Mouse (Mus musculus): ENCODE results near the gene Gpr132. TPM values are rescaled to one million over a fixed set of nuclear protein-coding genes. Genes with fewer than 3 reads are reported as not detected.

The Gpr132 gene
- polyA plus RNA-seq, 1 experiment = 0.02 TPM

GRCm38 (mm10) chr12:112879731-112880130, 11.7 kb upstream of the Gpr132 start:
- no peaks in the 10 kb centered on the region for H3K36me3 ChIP-seq (ENCODE audit: control insufficient read depth, insufficient read depth)
- H3K27me3 ChIP-seq (ENCODE audit: control insufficient read depth, insufficient read depth, insufficient read length) = no peaks in the 10 kb centered on the region
- H3K79me2 ChIP-seq (ENCODE audit: control insufficient read depth, insufficient read depth) = no peaks in the 10 kb centered on the region
- H3K4me2 ChIP-seq (ENCODE audit: low read depth) = no peak overlapping the region
- no peak overlapping the region for H3ac ChIP-seq (ENCODE audit: control insufficient read depth, insufficient read length)
- no peak overlapping the region for H3K4me3 ChIP-seq
- no peak for TF ChIP-seq E2F4 (IDR thresholded peaks at IDR 0.05; ENCODE audit: insufficient read depth)
- no peak for TF ChIP-seq MYOG (IDR thresholded peaks at IDR 0.05; ENCODE audit: control insufficient read depth in 1 of 3, insufficient read depth in 1 of 3, insufficient read length in 2 of 3, low read depth in 2 of 3)
- TF ChIP-seq MYOD1 (IDR thresholded peaks at IDR 0.05; ENCODE audit: control insufficient read depth in 1 of 3, insufficient read length in 2 of 3, low read depth in 2 of 3) = no peak
- no peak for TF ChIP-seq REST (IDR thresholded peaks at IDR 0.05; ENCODE audit: insufficient read depth, insufficient read length)
- TF ChIP-seq POLR2AphosphoS2 (IDR thresholded peaks at IDR 0.05; ENCODE audit: insufficient read length, low read depth) = no peak
- no peak for TF ChIP-seq USF1 (IDR thresholded peaks at IDR 0.05; ENCODE audit: low read depth)
- no peak for TF ChIP-seq TCF12 (IDR thresholded peaks at IDR 0.05; ENCODE audit: insufficient read depth, poor library complexity, severe bottlenecking)
- no peak for TF ChIP-seq CEBPB (IDR thresholded peaks at IDR 0.05; ENCODE audit: insufficient read depth, poor library complexity, severe bottlenecking)
- no peak for TF ChIP-seq POLR2A (IDR thresholded peaks at IDR 0.05; ENCODE audit: insufficient read length, low read depth)
- TF ChIP-seq MAX (IDR thresholded peaks at IDR 0.05; ENCODE audit: low read depth) = no peak
- no peak for TF ChIP-seq TCF3 (IDR thresholded peaks at IDR 0.05; ENCODE audit: insufficient read length, low read depth)
- TF ChIP-seq SRF (IDR thresholded peaks at IDR 0.05; ENCODE audit: control insufficient read depth, insufficient read length, low read depth) = no peak

- H3K27me3 ChIP-seq (ENCODE audit: control insufficient read depth, insufficient read depth, insufficient read length) = no peaks in the 10 kb centered on the region
- H3K36me3 ChIP-seq (ENCODE audit: control insufficient read depth, insufficient read depth) = no peaks in the 10 kb centered on the region
- H3K4me3 ChIP-seq = no peak overlapping the region
- no peaks in the 10 kb centered on the region for H3K79me2 ChIP-seq (ENCODE audit: control insufficient read depth, insufficient read depth)
- no peak overlapping the region for H3ac ChIP-seq (ENCODE audit: control insufficient read depth, insufficient read length)
- TF ChIP-seq POLR2A (IDR thresholded peaks at IDR 0.05; ENCODE audit: insufficient read length, low read depth) (no peak), REST (IDR thresholded peaks at IDR 0.05; ENCODE audit: insufficient read depth, insufficient read length) (no peak), TCF3 (IDR thresholded peaks at IDR 0.05; ENCODE audit: insufficient read length, low read depth) (no peak), SRF (IDR thresholded peaks at IDR 0.05; ENCODE audit: control insufficient read depth, insufficient read length, low read depth) (no peak), MYOD1 (IDR thresholded peaks at IDR 0.05; ENCODE audit: control insufficient read depth in 1 of 3, insufficient read length in 2 of 3, low read depth in 2 of 3) (no peak), CEBPB (IDR thresholded peaks at IDR 0.05; ENCODE audit: insufficient read depth, poor library complexity, severe bottlenecking) (no peak), TCF12 (IDR thresholded peaks at IDR 0.05; ENCODE audit: insufficient read depth, poor library complexity, severe bottlenecking) (no peak), POLR2AphosphoS2 (IDR thresholded peaks at IDR 0.05; ENCODE audit: insufficient read length, low read depth) (no peak), MYOG (IDR thresholded peaks at IDR 0.05; ENCODE audit: control insufficient read depth in 1 of 3, insufficient read depth in 1 of 3, insufficient read length in 2 of 3, low read depth in 2 of 3) (no peak), E2F4 (IDR thresholded peaks at IDR 0.05; ENCODE audit: insufficient read depth) (no peak), USF1 (IDR thresholded peaks at IDR 0.05; ENCODE audit: low read depth) (no peak), MAX (IDR thresholded peaks at IDR 0.05; ENCODE audit: low read depth) (no peak)
- H3K4me2 ChIP-seq (ENCODE audit: low read depth) = no peak overlapping the region
Measured at GRCm38 (mm10) chr12:112877607-112878020, 9.6 kb upstream of the Gpr132 start.

- Histone ChIP-seq H3ac (ENCODE audit: control insufficient read depth, insufficient read length) (no peak overlapping the region), H3K36me3 (ENCODE audit: control insufficient read depth, insufficient read depth) (no peaks in the 10 kb centered on the region), H3K4me2 (ENCODE audit: low read depth) (no peak overlapping the region), H3K79me2 (ENCODE audit: control insufficient read depth, insufficient read depth) (no peaks in the 10 kb centered on the region), H3K4me3 (no peak overlapping the region), H3K27me3 (ENCODE audit: control insufficient read depth, insufficient read depth, insufficient read length) (no peaks in the 10 kb centered on the region)
- no peak for TF ChIP-seq E2F4 (IDR thresholded peaks at IDR 0.05; ENCODE audit: insufficient read depth)
- no peak for TF ChIP-seq USF1 (IDR thresholded peaks at IDR 0.05; ENCODE audit: low read depth)
- TF ChIP-seq POLR2AphosphoS2 (IDR thresholded peaks at IDR 0.05; ENCODE audit: insufficient read length, low read depth) = no peak
- TF ChIP-seq TCF12 (IDR thresholded peaks at IDR 0.05; ENCODE audit: insufficient read depth, poor library complexity, severe bottlenecking) = no peak
- TF ChIP-seq MYOG (IDR thresholded peaks at IDR 0.05; ENCODE audit: control insufficient read depth in 1 of 3, insufficient read depth in 1 of 3, insufficient read length in 2 of 3, low read depth in 2 of 3) = no peak
- TF ChIP-seq MYOD1 (IDR thresholded peaks at IDR 0.05; ENCODE audit: control insufficient read depth in 1 of 3, insufficient read length in 2 of 3, low read depth in 2 of 3) = no peak
- TF ChIP-seq MAX (IDR thresholded peaks at IDR 0.05; ENCODE audit: low read depth) = no peak
- no peak for TF ChIP-seq REST (IDR thresholded peaks at IDR 0.05; ENCODE audit: insufficient read depth, insufficient read length)
- no peak for TF ChIP-seq CEBPB (IDR thresholded peaks at IDR 0.05; ENCODE audit: insufficient read depth, poor library complexity, severe bottlenecking)
- no peak for TF ChIP-seq TCF3 (IDR thresholded peaks at IDR 0.05; ENCODE audit: insufficient read length, low read depth)
- TF ChIP-seq SRF (IDR thresholded peaks at IDR 0.05; ENCODE audit: control insufficient read depth, insufficient read length, low read depth) = no peak
- TF ChIP-seq POLR2A (IDR thresholded peaks at IDR 0.05; ENCODE audit: insufficient read length, low read depth) = no peak
Measured at GRCm38 (mm10) chr12:112877073-112877576, 9.1 kb upstream of the Gpr132 start.

DNA sequence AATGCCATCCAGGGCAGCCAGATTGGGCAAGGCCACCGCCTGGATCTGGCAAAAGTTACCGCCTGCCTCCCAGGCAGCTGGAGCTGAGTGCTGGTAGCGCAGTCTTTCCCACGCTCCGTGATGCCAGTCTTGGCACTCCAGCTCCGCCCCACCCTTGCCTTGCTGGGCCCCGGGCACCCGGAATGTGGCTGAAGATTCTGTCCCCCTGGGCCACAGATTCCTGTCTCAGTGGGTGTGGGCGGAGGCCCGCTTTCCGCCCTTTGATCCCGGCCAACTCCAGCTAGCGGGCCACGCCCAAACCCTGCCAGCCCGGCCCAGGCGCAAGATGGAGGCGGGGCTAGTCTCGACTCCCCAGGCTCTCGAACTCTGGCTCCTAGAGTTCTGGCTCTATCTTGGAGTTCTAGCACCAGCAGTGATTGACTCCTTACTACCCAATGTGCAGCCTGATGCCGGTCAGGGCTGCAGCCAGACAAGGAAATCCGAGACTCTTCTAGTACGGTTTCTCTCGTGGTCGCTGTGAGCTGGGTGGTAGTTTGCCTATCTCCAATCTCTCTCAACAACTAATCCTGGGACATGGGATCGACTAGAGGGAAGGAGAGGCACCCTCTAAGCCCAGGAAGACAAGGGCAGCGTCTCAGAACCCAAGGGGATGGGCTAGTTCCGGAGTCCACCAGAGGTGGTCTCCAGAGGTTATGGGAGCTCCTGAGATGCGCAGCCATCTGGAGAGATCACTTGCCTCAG, 8.5 kb upstream of the Gpr132 start:
- H3K79me2 ChIP-seq (ENCODE audit: control insufficient read depth, insufficient read depth) = no peaks in the 10 kb centered on the region
- H3K27me3 ChIP-seq (ENCODE audit: control insufficient read depth, insufficient read depth, insufficient read length) = no peaks in the 10 kb centered on the region
- peak overlapping the region; percentile 85 for H3K4me2 ChIP-seq (ENCODE audit: low read depth)
- no peak overlapping the region for H3K4me3 ChIP-seq
- H3K36me3 ChIP-seq (ENCODE audit: control insufficient read depth, insufficient read depth) = no peaks in the 10 kb centered on the region
- no peak overlapping the region for H3ac ChIP-seq (ENCODE audit: control insufficient read depth, insufficient read length)
- TF ChIP-seq MAX (IDR thresholded peaks at IDR 0.05; ENCODE audit: low read depth) (no peak), MYOG (IDR thresholded peaks at IDR 0.05; ENCODE audit: control insufficient read depth in 1 of 3, insufficient read depth in 1 of 3, insufficient read length in 2 of 3, low read depth in 2 of 3) (peak in 2 of 3 experiments; percentile 22 to 75), REST (IDR thresholded peaks at IDR 0.05; ENCODE audit: insufficient read depth, insufficient read length) (no peak), POLR2A (IDR thresholded peaks at IDR 0.05; ENCODE audit: insufficient read length, low read depth) (peak; percentile 59), E2F4 (IDR thresholded peaks at IDR 0.05; ENCODE audit: insufficient read depth) (no peak), MYOD1 (IDR thresholded peaks at IDR 0.05; ENCODE audit: control insufficient read depth in 1 of 3, insufficient read length in 2 of 3, low read depth in 2 of 3) (peak in 2 of 3 experiments; percentile 27 to 67), POLR2AphosphoS2 (IDR thresholded peaks at IDR 0.05; ENCODE audit: insufficient read length, low read depth) (no peak)

Measured in myocyte (in vitro differentiated cells).